Mouse (Mus musculus): ENCODE measurements around the gene Fkbp15. TPM values are rescaled to one million over a fixed set of nuclear protein-coding genes. Genes with fewer than 3 reads are reported as not detected.

The Fkbp15 gene
- polyA plus RNA-seq, 1 experiment from 2014 or later, result 24.3 TPM

GRCm38 (mm10) chr4:62292461-62293180 lies 67.7 kb downstream of the Fkbp15 start:
- H3K27ac ChIP-seq, result no peak overlapping the region
- no peak overlapping the region for H3K4me3 ChIP-seq (replicated peaks; ENCODE audit: low read length)
- WGBS, result 37% methylated on average over 8 of the region's 8 CpGs
- peaks cover 14% of the 10 kb centered on the region for H3K4me1 ChIP-seq (replicated peaks; ENCODE audit: control insufficient read depth, insufficient read depth, low read length)
- ATAC-seq (ENCODE audit: low FRiP score), result peak; percentile 29
- H3K4me2 ChIP-seq (replicated peaks), result no peak overlapping the region
- no peak overlapping the region for H3K9ac ChIP-seq
- DNase-seq (ENCODE audit: low spot score), result peak; percentile 36
- H3K9me3 ChIP-seq (ENCODE audit: control insufficient read depth, low read length), result no peaks in the 10 kb centered on the region
- H3K36me3 ChIP-seq (replicated peaks; ENCODE audit: control insufficient read depth, insufficient read depth), result peaks cover 26% of the 10 kb centered on the region
- no peaks in the 10 kb centered on the region for H3K27me3 ChIP-seq (ENCODE audit: control insufficient read depth, insufficient read depth, low read length)

- no peaks in the 10 kb centered on the region for H3K9me3 ChIP-seq (ENCODE audit: control insufficient read depth, low read length)
- 92% methylated on average over 9 of the region's 9 CpGs for WGBS
- H3K4me2 ChIP-seq (replicated peaks), result no peak overlapping the region
- ATAC-seq (ENCODE audit: low FRiP score) (no peak), DNase-seq (ENCODE audit: low spot score) (no peak)
- H3K36me3 ChIP-seq (replicated peaks; ENCODE audit: control insufficient read depth, insufficient read depth), result peaks cover 15% of the 10 kb centered on the region
- no peak overlapping the region for H3K4me3 ChIP-seq (replicated peaks; ENCODE audit: low read length)
- no peaks in the 10 kb centered on the region for H3K27me3 ChIP-seq (ENCODE audit: control insufficient read depth, insufficient read depth, low read length)
- H3K4me1 ChIP-seq (replicated peaks; ENCODE audit: control insufficient read depth, insufficient read depth, low read length), result peaks cover 19% of the 10 kb centered on the region
- H3K9ac ChIP-seq, result no peak overlapping the region
- no peak overlapping the region for H3K27ac ChIP-seq
Measured at GRCm38 (mm10) chr4:62290816-62291505, 69.4 kb downstream of the Fkbp15 start.

GRCm38 (mm10) chr4:62289226-62289625 lies 71.1 kb downstream of the Fkbp15 start:
- Histone ChIP-seq H3K27ac (no peak overlapping the region), H3K9ac (no peak overlapping the region), H3K4me1 (replicated peaks; ENCODE audit: control insufficient read depth, insufficient read depth, low read length) (peaks cover 19% of the 10 kb centered on the region), H3K9me3 (ENCODE audit: control insufficient read depth, low read length) (no peaks in the 10 kb centered on the region), H3K36me3 (replicated peaks; ENCODE audit: control insufficient read depth, insufficient read depth) (peaks cover 9% of the 10 kb centered on the region), H3K27me3 (ENCODE audit: control insufficient read depth, insufficient read depth, low read length) (no peaks in the 10 kb centered on the region), H3K4me2 (replicated peaks) (no peak overlapping the region), H3K4me3 (replicated peaks; ENCODE audit: low read length) (no peak overlapping the region)
- WGBS, result 92% methylated on average over 7 of the region's 7 CpGs
- ATAC-seq (ENCODE audit: low FRiP score), result no peak
- no peak for DNase-seq (ENCODE audit: low spot score)

GRCm38 (mm10) chr4:62286992-62287900 lies 73.1 kb downstream of the Fkbp15 start:
- 11% methylated on average over 12 of the region's 12 CpGs for WGBS
- Histone ChIP-seq H3K4me1 (replicated peaks; ENCODE audit: control insufficient read depth, insufficient read depth, low read length) (peaks cover 14% of the 10 kb centered on the region), H3K9ac (peak overlapping the region; percentile 73), H3K27ac (peak overlapping the region; percentile 59), H3K4me3 (replicated peaks; ENCODE audit: low read length) (peak overlapping the region; percentile 85), H3K36me3 (replicated peaks; ENCODE audit: control insufficient read depth, insufficient read depth) (peaks cover 3% of the 10 kb centered on the region; the same call in 1 of the 2 replicates), H3K9me3 (ENCODE audit: control insufficient read depth, low read length) (no peaks in the 10 kb centered on the region), H3K27me3 (ENCODE audit: control insufficient read depth, insufficient read depth, low read length) (no peaks in the 10 kb centered on the region), H3K4me2 (replicated peaks) (peak overlapping the region; percentile 77)
- ATAC-seq (ENCODE audit: low FRiP score) (peak; percentile 4; the same call in 1 of the 2 replicates), DNase-seq (ENCODE audit: low spot score) (no peak)

- peak; percentile 94 for ATAC-seq (ENCODE audit: low FRiP score)
Measured at GRCm38 (mm10) chr4:62286257-62286991, 73.9 kb downstream of the Fkbp15 start.

GRCm38 (mm10) chr4:62285576-62285975 lies 74.8 kb downstream of the Fkbp15 start:
- Histone ChIP-seq H3K4me1 (replicated peaks; ENCODE audit: control insufficient read depth, insufficient read depth, low read length) (peaks cover 14% of the 10 kb centered on the region), H3K9ac (peak overlapping the region; percentile 73; the same call in 1 of the 2 replicates), H3K9me3 (ENCODE audit: control insufficient read depth, low read length) (no peaks in the 10 kb centered on the region), H3K36me3 (replicated peaks; ENCODE audit: control insufficient read depth, insufficient read depth) (peaks cover 3% of the 10 kb centered on the region; the same call in 1 of the 2 replicates), H3K4me3 (replicated peaks; ENCODE audit: low read length) (no peak overlapping the region), H3K27ac (no peak overlapping the region), H3K27me3 (ENCODE audit: control insufficient read depth, insufficient read depth, low read length) (no peaks in the 10 kb centered on the region), H3K4me2 (replicated peaks) (peak overlapping the region; percentile 77)
- no peak for ATAC-seq (ENCODE audit: low FRiP score)
- 81% methylated on average over 8 of the region's 8 CpGs for WGBS
- no peak for DNase-seq (ENCODE audit: low spot score)

More at GRCm38 (mm10) chr4:62286257-62286991, 73.9 kb downstream of the Fkbp15 start:
- Histone ChIP-seq H3K9ac (peak overlapping the region; percentile 73), H3K36me3 (replicated peaks; ENCODE audit: control insufficient read depth, insufficient read depth) (peaks cover 3% of the 10 kb centered on the region; the same call in 1 of the 2 replicates), H3K4me3 (replicated peaks; ENCODE audit: low read length) (peak overlapping the region; percentile 85), H3K4me1 (replicated peaks; ENCODE audit: control insufficient read depth, insufficient read depth, low read length) (peaks cover 14% of the 10 kb centered on the region), H3K27ac (peak overlapping the region; percentile 59), H3K27me3 (ENCODE audit: control insufficient read depth, insufficient read depth, low read length) (no peaks in the 10 kb centered on the region), H3K4me2 (replicated peaks) (peak overlapping the region; percentile 77), H3K9me3 (ENCODE audit: control insufficient read depth, low read length) (no peaks in the 10 kb centered on the region)
- 0% methylated on average over 55 of the region's 55 CpGs for WGBS
- DNase-seq (ENCODE audit: low spot score), result peak; percentile 85

GRCm38 (mm10) chr4:62282969-62283368 lies 77.4 kb downstream of the Fkbp15 start:
- DNase-seq (ENCODE audit: low spot score) (no peak), ATAC-seq (ENCODE audit: low FRiP score) (no peak)
- Histone ChIP-seq H3K4me3 (replicated peaks; ENCODE audit: low read length) (no peak overlapping the region), H3K9ac (no peak overlapping the region), H3K27ac (no peak overlapping the region), H3K4me1 (replicated peaks; ENCODE audit: control insufficient read depth, insufficient read depth, low read length) (peaks cover 8% of the 10 kb centered on the region), H3K9me3 (ENCODE audit: control insufficient read depth, low read length) (no peaks in the 10 kb centered on the region), H3K4me2 (replicated peaks) (no peak overlapping the region), H3K36me3 (replicated peaks; ENCODE audit: control insufficient read depth, insufficient read depth) (no peaks in the 10 kb centered on the region), H3K27me3 (ENCODE audit: control insufficient read depth, insufficient read depth, low read length) (no peaks in the 10 kb centered on the region)
- 84% methylated on average over 7 of the region's 7 CpGs for WGBS

GRCm38 (mm10) chr4:62281319-62281718 lies 79.0 kb downstream of the Fkbp15 start:
- H3K9me3 ChIP-seq (ENCODE audit: control insufficient read depth, low read length), result no peaks in the 10 kb centered on the region
- H3K9ac ChIP-seq, result no peak overlapping the region
- no peak overlapping the region for H3K4me3 ChIP-seq (replicated peaks; ENCODE audit: low read length)
- H3K27me3 ChIP-seq (ENCODE audit: control insufficient read depth, insufficient read depth, low read length), result no peaks in the 10 kb centered on the region
- no peak for ATAC-seq (ENCODE audit: low FRiP score)
- DNase-seq (ENCODE audit: low spot score), result no peak
- 53% methylated on average over 5 of the region's 5 CpGs for WGBS
- H3K4me1 ChIP-seq (replicated peaks; ENCODE audit: control insufficient read depth, insufficient read depth, low read length), result no peaks in the 10 kb centered on the region; the same call in 1 of the 2 replicates
- no peak overlapping the region for H3K27ac ChIP-seq
- no peak overlapping the region for H3K4me2 ChIP-seq (replicated peaks)
- H3K36me3 ChIP-seq (replicated peaks; ENCODE audit: control insufficient read depth, insufficient read depth), result no peaks in the 10 kb centered on the region

Data from hindbrain, embryonic 14.5 days (tissue).